Mouse (Mus musculus) lung, embryonic 15.5 days (tissue): Measurements from ENCODE around the gene Fmo6. TPM values are rescaled to one million over a fixed set of nuclear protein-coding genes. Genes with fewer than 3 reads are reported as not detected.

Source experiments
- ATAC-seq: fragments of 200-750 bp; cut with Nextera tagmentation; 2 replicates; pipeline ENCODE4 v1.8.0; 2017; ENCODE audit warnings: moderate number of reproducible peaks, borderline replicate concordance; ENCODE audit not compliant: low FRiP score, low TSS enrichment; ENCODE audit errors: extremely low read depth
- H3K27ac ChIP-seq: fragments of 300-500 bp; sonication (generic); 2 replicates; pipeline ENCODE4 v1.5.1; 2015; ENCODE audit warnings: moderate library complexity, mild to moderate bottlenecking, inconsistent platforms
- H3K27me3 ChIP-seq: fragments of 300-500 bp; sonication (generic); 2 replicates; pipeline ENCODE4 v1.6.1; 2015; ENCODE audit warnings: inconsistent platforms
- H3K36me3 ChIP-seq: fragments of 300-500 bp; sonication (generic); 2 replicates; pipeline ENCODE4 v1.6.1; 2015; ENCODE audit warnings: inconsistent platforms
- H3K4me1 ChIP-seq: fragments of 300-500 bp; sonication (generic); 2 replicates; pipeline ENCODE4 v1.6.1; 2015; ENCODE audit warnings: inconsistent platforms
- H3K4me2 ChIP-seq: fragments of 300-500 bp; sonication (generic); 2 replicates; pipeline ENCODE4 v1.6.1; 2015; ENCODE audit warnings: inconsistent platforms, mild to moderate bottlenecking, moderate library complexity
- H3K4me3 ChIP-seq: fragments of 300-500 bp; sonication (generic); 2 replicates; pipeline ENCODE4 v1.5.1; 2015; ENCODE audit warnings: mild to moderate bottlenecking, inconsistent platforms
- H3K9ac ChIP-seq: fragments of 300-500 bp; sonication (generic); 2 replicates; pipeline ENCODE4 v1.6.1; 2015; ENCODE audit warnings: inconsistent platforms
- H3K9me3 ChIP-seq: fragments of 300-500 bp; sonication (generic); 2 replicates; pipeline ENCODE4 v1.6.1; 2016; ENCODE audit warnings: inconsistent platforms
- WGBS: fragments of 180-500 bp; shearing (Covaris S2); methylation state at CpG from one replicate; pipeline ENCODE4 v1.1.7; 2015; 5-methylcytosine and 5-hydroxymethylcytosine counted together
- polyA plus RNA-seq: library from polyadenylated mRNA; unstranded; fragments of >200 nt; fragmentation: Nextera tagmentation; extraction: Ambion mirVana; gene quantifications from 2 replicates; pipeline ENCODE4 v1.2.1, GENCODE M21; 2015

Gene Fmo6
- polyA plus RNA-seq, 1 experiment from 2014 or later, result not detected

DNA sequence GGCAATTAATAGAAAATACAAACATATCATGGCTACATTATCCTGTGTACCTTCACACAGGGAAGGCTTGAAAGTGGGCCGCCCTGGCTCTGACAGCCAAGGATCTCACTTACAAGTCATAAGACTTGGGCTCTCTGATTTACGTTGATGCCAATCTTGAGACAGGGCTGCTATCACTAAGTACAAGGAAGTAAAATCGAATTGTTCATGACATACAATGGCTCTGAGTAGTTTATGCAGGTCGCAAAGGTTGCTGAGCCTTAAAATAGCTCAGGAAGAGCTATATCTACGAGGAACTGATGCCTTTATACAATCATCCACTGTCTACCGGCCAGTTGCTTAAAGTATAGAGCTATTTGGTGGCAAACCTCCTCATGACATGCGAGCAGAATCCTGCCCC, 66.3 kb downstream of the Fmo6 start:
- H3K27ac ChIP-seq, result no peak overlapping the region
- no peak overlapping the region for H3K9ac ChIP-seq
- no peak overlapping the region for H3K4me3 ChIP-seq
- no peaks in the 10 kb centered on the region for H3K27me3 ChIP-seq
- no peak overlapping the region for H3K4me2 ChIP-seq
- peaks cover 12% of the 10 kb centered on the region for H3K4me1 ChIP-seq
- 71% methylated on average over 7 of the region's 7 CpGs for WGBS
- H3K9me3 ChIP-seq, result no peaks in the 10 kb centered on the region
- no peak for ATAC-seq
- H3K36me3 ChIP-seq, result no peaks in the 10 kb centered on the region

DNA sequence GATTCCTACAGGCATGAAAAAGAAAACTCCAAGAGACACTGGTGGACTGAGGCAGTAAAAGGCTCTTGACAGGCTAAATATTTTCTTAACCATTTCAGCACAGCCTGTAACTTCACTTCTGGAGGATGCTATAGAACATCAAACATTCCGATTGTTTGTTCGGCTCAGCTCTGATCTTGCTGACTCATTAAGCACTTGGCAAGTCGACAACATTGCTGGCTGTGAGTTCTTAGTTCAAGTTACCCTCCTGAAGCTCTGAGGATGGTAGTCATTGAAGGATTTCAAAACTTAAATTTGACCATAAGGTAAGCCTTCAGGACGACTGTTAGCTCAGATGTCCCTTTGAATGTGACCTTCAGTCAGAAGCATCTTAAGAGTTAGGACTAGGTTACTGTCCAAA, 69.9 kb downstream of the Fmo6 start:
- Histone ChIP-seq H3K9ac (no peak overlapping the region), H3K4me3 (no peak overlapping the region), H3K4me1 (peaks cover 13% of the 10 kb centered on the region), H3K36me3 (no peaks in the 10 kb centered on the region), H3K9me3 (no peaks in the 10 kb centered on the region), H3K27ac (no peak overlapping the region), H3K27me3 (no peaks in the 10 kb centered on the region), H3K4me2 (no peak overlapping the region)
- ATAC-seq, result no peak
- WGBS, result 55% methylated on average over 4 of the region's 4 CpGs

Other genes starting within 250 kb of the Fmo6 start
- gene Prrc2c, start 197.0 kb downstream of the Fmo6 start, polyA plus RNA-seq, result 136 and 140 TPM in 2 replicates
- 1.5 and 1.8 TPM in 2 replicates for gene Fmo4, start 123.5 kb downstream of the Fmo6 start, polyA plus RNA-seq
- gene Fmo1, start 70.9 kb downstream of the Fmo6 start, polyA plus RNA-seq, result 15.1 and 17.1 TPM in 2 replicates
- gene Fmo2, start 38.8 kb downstream of the Fmo6 start, polyA plus RNA-seq, result 13.9 and 24.7 TPM in 2 replicates
- gene Fmo3, start 47.0 kb upstream of the Fmo6 start, polyA plus RNA-seq, result not detected in 2 replicates
- not detected in 2 replicates for gene Mroh9, start 148.2 kb upstream of the Fmo6 start, polyA plus RNA-seq